Mouse (Mus musculus): ENCODE results near the gene Bcl6b. TPM values are rescaled to one million over a fixed set of nuclear protein-coding genes. Genes with fewer than 3 reads are reported as not detected.

Bcl6b gene
- total RNA-seq, 2 experiments from 2014 or later = 23.8 to 33.4 TPM

- no peak for DNase-seq (ENCODE audit: low spot score in 2 of 2)
These were observed 55.1 kb downstream of the Bcl6b start for GRCm38 (mm10) chr11:70174491-70174890.

Small RNAs within 50 kb of the gene (microRNA-seq; reads per million reads assigned to microRNA genes)
- gene Mir195a = 4,498 reads per million, percentile 90 among the genes with 10 or more reads in this experiment
- gene Mir497 = not detected
- not detected for gene Mir497b

Other genes starting within 250 kb of the Bcl6b start
- 100 to 1,000 TPM; 119 to 130 TPM for gene Ctdnep1, start 248.6 kb downstream of the Bcl6b start, total RNA-seq (2021)
- gene Elp5, start 247.3 kb downstream of the Bcl6b start, total RNA-seq (2021) = 10 to 100 TPM; 65.5 to 70.9 TPM
- gene Gabarap, start 238.7 kb downstream of the Bcl6b start, total RNA-seq (2021) = 100 to 1,000 TPM; 294 to 311 TPM
- 10 to 100 TPM; 51.4 to 53.4 TPM for gene Phf23, start 234.0 kb downstream of the Bcl6b start, total RNA-seq (2021)
- gene Dvl2, start 229.2 kb downstream of the Bcl6b start, total RNA-seq (2021) = 10 to 100 TPM; 35.5 to 38.2 TPM
- 100 to 1,000 TPM; 295 to 378 TPM for gene Acadvl, start 214.4 kb downstream of the Bcl6b start, total RNA-seq (2021)
- gene Dlg4, start 212.9 kb downstream of the Bcl6b start, total RNA-seq (2021) = 10 to 100 TPM; 63.0 to 64.4 TPM
- gene Asgr1, start 175.7 kb downstream of the Bcl6b start, total RNA-seq (2021) = 10 to 100 TPM in 1 of 2 experiments, 1 to 10 TPM in 1; 1.7 to 33.7 TPM
- gene Asgr2, start 137.2 kb downstream of the Bcl6b start, total RNA-seq (2021) = 10 to 100 TPM in 1 of 2 experiments, 1 to 10 TPM in 1; 1.8 to 14.6 TPM
- 1 to 10 TPM in 1 of 2 experiments, under 1 TPM in 1; 0.90 to 1.7 TPM for gene Mgl2, start 99.5 kb downstream of the Bcl6b start, total RNA-seq (2021)
- gene Clec10a, start 73.6 kb downstream of the Bcl6b start, total RNA-seq (2021) = 1 to 10 TPM; 2.1 to 3.5 TPM
- 1 to 10 TPM in 1 of 2 experiments, under 1 TPM in 1; 0.71 to 2.9 TPM for gene Slc16a11, start 17.0 kb downstream of the Bcl6b start, total RNA-seq (2021)
- 10 to 100 TPM in 1 of 2 experiments, 1 to 10 TPM in 1; 6.2 to 10.9 TPM for gene Slc16a13, start 8.7 kb downstream of the Bcl6b start, total RNA-seq (2021)
- 10 to 100 TPM; 70.1 to 72.5 TPM for gene 0610010K14Rik, start 8.1 kb upstream of the Bcl6b start, total RNA-seq (2021)
- 1 to 10 TPM; 4.5 to 8.1 TPM for gene Gm21988, start 10.0 kb upstream of the Bcl6b start, total RNA-seq (2021)
- 100 to 1,000 TPM; 160 to 164 TPM for gene Rnasek, start 10.0 kb upstream of the Bcl6b start, total RNA-seq (2021)
- gene Alox12, start 25.6 kb upstream of the Bcl6b start, total RNA-seq (2021) = 1 to 10 TPM; 3.4 to 3.7 TPM
- not detected for gene Alox12e, start 92.8 kb upstream of the Bcl6b start, total RNA-seq (2021)
- gene Alox15, start 122.2 kb upstream of the Bcl6b start, total RNA-seq (2021) = 1 to 10 TPM in 1 of 2 experiments, under 1 TPM in 1; 0.95 to 1.5 TPM
- gene Pelp1, start 180.2 kb upstream of the Bcl6b start, total RNA-seq (2021) = 10 to 100 TPM; 37.2 to 40.5 TPM
- gene Arrb2, start 202.8 kb upstream of the Bcl6b start, total RNA-seq (2021) = 10 to 100 TPM; 30.4 to 32.3 TPM
- gene Med11, start 222.1 kb upstream of the Bcl6b start, total RNA-seq (2021) = 10 to 100 TPM; 17.3 to 18.6 TPM
- gene Zmynd15, start 229.6 kb upstream of the Bcl6b start, total RNA-seq (2021) = 1 to 10 TPM; 2.2 to 2.3 TPM
- 1 to 10 TPM; 5.8 to 7.4 TPM for gene Cxcl16, start 230.2 kb upstream of the Bcl6b start, total RNA-seq (2021)